Comparison of ENCODE assay signal across 15 mouse cellular contexts in genomic region chr1:82373924-82374323, GRCm38 (mm10). TPM values are rescaled to one million over a fixed set of nuclear protein-coding genes. Genes with fewer than 3 reads are reported as not detected.
DNase-seq lines count a peak whose midpoint lies in the region; ATAC-seq lines count a peak whose summit lies in the region.
"Had no signal": no experiment of that assay in that cellular context is flagged by ENCODE, and none has a peak within 500 bp of the region (broad histone marks: within the 10 kb centered on the region; RNA-seq: fewer than 3 reads in every experiment).

No protein-coding gene starts in this region.

- DNase-seq in midbrain, embryonic 11.5 days (ENCODE audit: low spot score, missing footprints) = no peak
- no peak for DNase-seq in midbrain, embryonic 14.5 days
- DNase-seq in embryonic facial prominence, embryonic 10.5 days (ENCODE audit: low spot score) = no peak
- no peak for DNase-seq in thymus, postnatal 0 days (ENCODE audit: low spot score)
- no peak for DNase-seq in adrenal gland, postnatal 36 days
- DNase-seq: cerebellum, postnatal 14 days; lung, postnatal 4 days; thymus, adult 18-20 months had no signal

- no peaks in the 10 kb centered on the region for H3K4me1 ChIP-seq in midbrain, embryonic 11.5 days (ENCODE audit: control insufficient read depth, insufficient read depth, low read length)
- H3K4me1 ChIP-seq in midbrain, embryonic 14.5 days (ENCODE audit: control insufficient read depth, insufficient read depth, low read length) = no peaks in the 10 kb centered on the region
- H3K4me1 ChIP-seq in embryonic facial prominence, embryonic 10.5 days = peaks cover 20% of the 10 kb centered on the region
- peaks cover 44% of the 10 kb centered on the region for H3K4me1 ChIP-seq in liver, embryonic 12.5 days
- 0 out of 2 replicates have a peak, but pooled peaks cover 5% of the 10 kb centered on the region for H3K4me1 ChIP-seq in forebrain, embryonic 16.5 days (replicated peaks; ENCODE audit: control insufficient read depth, insufficient read depth, low read length)
- H3K4me1 ChIP-seq: embryonic facial prominence, embryonic 15.5 days; limb, embryonic 15.5 days had no signal

- no peak overlapping the region for H3K27ac ChIP-seq in midbrain, embryonic 11.5 days (ENCODE audit: low read depth, low read length)
- no peak overlapping the region for H3K27ac ChIP-seq in midbrain, embryonic 14.5 days (replicated peaks; ENCODE audit: low read depth, low read length)
- H3K27ac ChIP-seq in embryonic facial prominence, embryonic 10.5 days (replicated peaks) = peak overlapping the region; percentile 74
- peak overlapping the region; percentile 93 for H3K27ac ChIP-seq in liver, embryonic 12.5 days
- H3K27ac ChIP-seq in forebrain, embryonic 16.5 days (ENCODE audit: low read length) = no peak overlapping the region
- H3K27ac ChIP-seq: embryonic facial prominence, embryonic 15.5 days; limb, embryonic 15.5 days had no signal

- no peaks in the 10 kb centered on the region for H3K36me3 ChIP-seq in midbrain, embryonic 11.5 days (ENCODE audit: control insufficient read depth, insufficient read depth, low read length)
- no peaks in the 10 kb centered on the region for H3K36me3 ChIP-seq in midbrain, embryonic 14.5 days (ENCODE audit: control insufficient read depth, insufficient read depth, low read length)
- H3K36me3 ChIP-seq in embryonic facial prominence, embryonic 10.5 days (replicated peaks) = no peaks in the 10 kb centered on the region
- peaks cover 36% of the 10 kb centered on the region for H3K36me3 ChIP-seq in liver, embryonic 12.5 days
- no peaks in the 10 kb centered on the region for H3K36me3 ChIP-seq in forebrain, embryonic 16.5 days (ENCODE audit: control insufficient read depth, insufficient read depth)
- H3K36me3 ChIP-seq: embryonic facial prominence, embryonic 15.5 days; limb, embryonic 15.5 days had no signal

- no peak overlapping the region for H3K4me2 ChIP-seq in midbrain, embryonic 11.5 days
- H3K4me2 ChIP-seq in midbrain, embryonic 14.5 days (ENCODE audit: low read length) = no peak overlapping the region
- H3K4me2 ChIP-seq in liver, embryonic 12.5 days = peak overlapping the region; percentile 53
- no peak overlapping the region for H3K4me2 ChIP-seq in forebrain, embryonic 16.5 days (ENCODE audit: low read length)
- H3K4me2 ChIP-seq: embryonic facial prominence, embryonic 15.5 days; limb, embryonic 15.5 days had no signal

- no peak overlapping the region for H3K9ac ChIP-seq in midbrain, embryonic 11.5 days (ENCODE audit: low read length)
- H3K9ac ChIP-seq in midbrain, embryonic 14.5 days (replicated peaks; ENCODE audit: low read length) = no peak overlapping the region
- peak overlapping the region; percentile 55 for H3K9ac ChIP-seq in liver, embryonic 12.5 days
- H3K9ac ChIP-seq in forebrain, embryonic 16.5 days (replicated peaks; ENCODE audit: low read depth, low read length) = no peak overlapping the region
- H3K9ac ChIP-seq: embryonic facial prominence, embryonic 15.5 days; limb, embryonic 15.5 days had no signal

- 95% methylated on average over 8 of the region's 8 CpGs for WGBS in midbrain, embryonic 11.5 days
- 96% methylated on average over 8 of the region's 8 CpGs for WGBS in midbrain, embryonic 14.5 days
- 95% methylated on average over 8 of the region's 8 CpGs for WGBS in embryonic facial prominence, embryonic 10.5 days
- WGBS in liver, embryonic 12.5 days (ENCODE audit: insufficient replicate concordance) = 41% methylated on average over 8 of the region's 8 CpGs
- 97% methylated on average over 8 of the region's 8 CpGs for WGBS in forebrain, embryonic 16.5 days

- ATAC-seq in midbrain, embryonic 11.5 days (ENCODE audit: low FRiP score) = 0 out of 2 replicates have a peak, but pooled peaks have one; percentile 14
- no peak for ATAC-seq in midbrain, embryonic 14.5 days (ENCODE audit: low FRiP score, low TSS enrichment)
- peak; percentile 97 for ATAC-seq in liver, embryonic 12.5 days
- no peak for ATAC-seq in forebrain, embryonic 16.5 days
- ATAC-seq: hindbrain, embryonic 16.5 days; midbrain, embryonic 16.5 days; Patski had no signal

- H3K4me3 ChIP-seq in midbrain, embryonic 11.5 days (ENCODE audit: low read depth, low read length) = no peak overlapping the region
- no peak overlapping the region for H3K4me3 ChIP-seq in midbrain, embryonic 14.5 days (replicated peaks; ENCODE audit: low read depth, low read length)
- no peak overlapping the region for H3K4me3 ChIP-seq in embryonic facial prominence, embryonic 10.5 days
- no peak overlapping the region for H3K4me3 ChIP-seq in liver, embryonic 12.5 days
- H3K4me3 ChIP-seq in forebrain, embryonic 16.5 days (replicated peaks; ENCODE audit: low read length) = no peak overlapping the region
- H3K4me3 ChIP-seq: embryonic facial prominence, embryonic 15.5 days; limb, embryonic 15.5 days had no signal

- H3K9me3 ChIP-seq in midbrain, embryonic 11.5 days (ENCODE audit: control insufficient read depth, low read length) = no peaks in the 10 kb centered on the region
- H3K9me3 ChIP-seq in midbrain, embryonic 14.5 days (ENCODE audit: control insufficient read depth, low read length) = no peaks in the 10 kb centered on the region
- no peaks in the 10 kb centered on the region for H3K9me3 ChIP-seq in embryonic facial prominence, embryonic 10.5 days
- H3K9me3 ChIP-seq in liver, embryonic 12.5 days (replicated peaks) = no peaks in the 10 kb centered on the region
- no peaks in the 10 kb centered on the region for H3K9me3 ChIP-seq in forebrain, embryonic 16.5 days (ENCODE audit: control insufficient read depth, low read length)
- H3K9me3 ChIP-seq: embryonic facial prominence, embryonic 15.5 days; limb, embryonic 15.5 days had no signal

- H3K27me3 ChIP-seq in midbrain, embryonic 11.5 days (ENCODE audit: control insufficient read depth, insufficient read depth, low read length) = no peaks in the 10 kb centered on the region
- H3K27me3 ChIP-seq in midbrain, embryonic 14.5 days (ENCODE audit: control insufficient read depth, insufficient read depth, low read length) = no peaks in the 10 kb centered on the region
- no peaks in the 10 kb centered on the region for H3K27me3 ChIP-seq in embryonic facial prominence, embryonic 10.5 days (replicated peaks; ENCODE audit: low read depth, poor library complexity, severe bottlenecking)
- no peaks in the 10 kb centered on the region for H3K27me3 ChIP-seq in liver, embryonic 12.5 days (replicated peaks)
- no peaks in the 10 kb centered on the region for H3K27me3 ChIP-seq in forebrain, embryonic 16.5 days (replicated peaks; ENCODE audit: control insufficient read depth, insufficient read depth, low read length)
- H3K27me3 ChIP-seq: embryonic facial prominence, embryonic 15.5 days; limb, embryonic 15.5 days; Patski had no signal

RNA-seq across cellular contexts. Expression of gene Rhbdd1, which starts 57.7 kb away (rescaled TPM):
- polyA plus RNA-seq in midbrain, embryonic 11.5 days (2014; fragmentation: Nextera tagmentation; extraction: Ambion mirVana) = 7.2 and 7.7 TPM in 2 replicates
- 2.9 and 3.2 TPM in 2 replicates for polyA plus RNA-seq in midbrain, embryonic 14.5 days (2014; fragmentation: Nextera tagmentation; extraction: Ambion mirVana)
- 8.9 and 10.1 TPM in 2 replicates for polyA plus RNA-seq in embryonic facial prominence, embryonic 10.5 days (2016; fragmentation: Nextera tagmentation; extraction: Ambion mirVana)
- 11.8 and 13.3 TPM in 2 replicates for polyA plus RNA-seq in liver, embryonic 12.5 days (2016; fragmentation: Nextera tagmentation; extraction: Ambion mirVana)
- 7.2 and 7.6 TPM in 2 replicates for polyA plus RNA-seq in thymus, postnatal 0 days (2015; fragmentation: Nextera tagmentation; extraction: Ambion mirVana)
- total RNA-seq in adrenal gland, postnatal 36 days (2021) = 10 to 100 TPM; 30.0 to 42.7 TPM
- polyA plus RNA-seq in forebrain, embryonic 16.5 days (2015; fragmentation: Nextera tagmentation; extraction: Ambion mirVana) = 4.6 and 5.8 TPM in 2 replicates

Comparison
In these comparisons a context has a peak if more than half of its experiments do, and no peak if none do; other contexts are left out.
1. ATAC-seq: peak in midbrain, embryonic 11.5 days (single experiment) and liver, embryonic 12.5 days (single experiment); none in midbrain, embryonic 14.5 days (single experiment) and forebrain, embryonic 16.5 days (single experiment).
2. H3K27ac ChIP-seq: peak in embryonic facial prominence, embryonic 10.5 days (single experiment) and liver, embryonic 12.5 days (single experiment); none in midbrain, embryonic 11.5 days (single experiment), midbrain, embryonic 14.5 days (single experiment) and forebrain, embryonic 16.5 days (single experiment).